Mouse (Mus musculus): ENCODE measurements at regions not wholly inside any gene's neighbourhood (a gene's known extent, or its start where the extent isn't known, plus 50 kb on each side); places are given as distances from the start of the nearest gene placed in this dataset.
"Not testable (repeated sequence)": the region's sequence is repeated elsewhere in the genome, so short reads cannot be mapped to it uniquely, and the experiment has no call there.

DNA sequence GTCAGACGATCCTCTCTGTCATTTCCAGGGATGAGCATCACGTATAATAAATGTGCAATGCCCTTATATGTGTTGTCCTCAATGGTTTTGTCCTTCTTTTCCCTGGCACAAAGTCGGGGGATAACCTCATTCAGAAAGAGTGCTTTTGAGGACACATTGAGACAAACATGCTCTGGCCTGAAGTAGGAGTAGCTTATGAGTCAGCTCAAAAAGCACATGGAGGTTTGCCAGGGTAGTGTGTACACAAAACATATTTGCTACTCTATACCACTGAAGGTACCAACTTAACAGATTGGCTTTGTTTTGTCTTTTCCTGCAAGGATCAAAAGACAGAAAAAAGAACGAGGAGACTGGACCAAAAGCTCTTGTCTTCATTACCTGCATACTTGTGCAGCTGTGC lies 682.1 kb upstream of the Grid2 start:
- DNase-seq = no peak

DNA sequence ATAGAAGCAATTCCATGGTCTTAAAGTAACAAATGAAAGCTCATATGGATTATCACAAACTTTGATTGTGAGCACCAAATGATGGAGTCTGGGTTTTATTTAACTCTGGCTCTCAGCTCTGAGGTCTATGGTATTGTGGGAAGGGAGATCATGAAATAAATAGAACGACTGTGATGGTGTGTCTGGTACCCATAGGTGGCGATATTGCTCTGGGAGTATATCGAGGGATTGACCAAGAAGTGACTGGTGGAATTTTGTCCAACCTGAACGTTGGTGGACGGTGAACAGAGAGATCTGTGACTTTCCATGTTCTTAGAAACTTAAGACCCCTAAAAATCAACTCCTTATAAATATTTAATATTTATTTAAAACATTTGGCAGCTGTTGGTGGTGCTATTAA lies 679.5 kb upstream of the Grid2 start:
- peak; percentile 44 for DNase-seq

DNA sequence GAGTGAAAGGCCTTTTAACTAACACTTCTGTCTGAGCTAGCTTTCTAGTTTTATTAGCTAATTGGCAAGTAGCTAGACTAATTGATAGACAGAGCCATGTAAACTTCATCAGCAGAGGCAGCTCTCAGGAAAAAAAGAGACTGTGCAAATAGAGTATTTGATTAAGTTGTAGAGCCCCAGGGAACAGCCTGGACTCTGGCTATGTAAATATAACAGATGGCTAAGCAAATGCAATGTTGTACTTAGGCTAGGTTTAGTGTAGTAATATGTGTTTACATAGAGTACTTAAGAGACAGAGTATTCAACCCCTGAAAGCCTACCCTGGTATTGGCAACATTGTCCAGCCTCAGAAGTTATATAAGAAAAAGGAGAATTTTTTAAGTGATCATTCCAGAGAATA lies 635.1 kb upstream of the Grid2 start:
- no peak for DNase-seq

DNA sequence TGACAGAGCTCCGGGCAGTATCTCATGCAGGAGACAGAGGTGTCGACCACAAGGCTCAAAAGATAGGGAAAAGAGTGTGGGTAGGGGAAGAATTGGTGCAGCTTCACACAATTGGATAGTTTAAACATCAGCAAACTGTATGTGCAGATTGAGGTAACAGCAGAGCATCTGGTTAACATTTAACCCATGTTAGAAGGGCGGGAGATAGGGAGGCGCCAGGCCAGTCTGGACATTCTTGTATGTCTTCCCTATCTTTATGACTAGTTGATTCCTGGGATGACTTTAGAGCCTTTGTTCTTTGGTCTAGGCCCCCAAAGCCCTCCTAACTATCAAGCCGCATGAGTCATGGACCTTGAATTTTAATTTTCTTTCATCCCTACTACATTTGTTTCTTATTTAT lies 587.6 kb upstream of the Grid2 start:
- DNase-seq = not testable (repeated sequence)

DNA sequence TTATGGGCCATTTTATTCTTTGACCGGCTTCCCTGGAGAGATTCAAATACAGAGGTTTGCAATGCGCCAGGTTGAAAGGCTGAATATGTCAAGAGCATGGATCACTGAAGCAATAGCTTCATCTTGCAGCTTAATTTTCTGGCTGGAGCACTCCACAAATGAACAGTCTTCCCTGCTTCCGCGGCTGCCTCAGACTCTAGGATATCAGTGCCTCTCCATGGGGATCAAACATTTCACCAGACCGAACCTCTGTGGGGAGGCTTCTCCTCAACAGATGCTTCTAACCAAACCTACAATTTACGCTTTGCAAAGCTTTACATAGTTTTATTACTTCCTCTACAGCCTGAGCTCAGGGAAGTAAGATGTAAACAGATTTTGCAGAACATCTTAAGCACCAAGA lies 537.3 kb upstream of the Grid2 start:
- DNase-seq = no peak

DNA sequence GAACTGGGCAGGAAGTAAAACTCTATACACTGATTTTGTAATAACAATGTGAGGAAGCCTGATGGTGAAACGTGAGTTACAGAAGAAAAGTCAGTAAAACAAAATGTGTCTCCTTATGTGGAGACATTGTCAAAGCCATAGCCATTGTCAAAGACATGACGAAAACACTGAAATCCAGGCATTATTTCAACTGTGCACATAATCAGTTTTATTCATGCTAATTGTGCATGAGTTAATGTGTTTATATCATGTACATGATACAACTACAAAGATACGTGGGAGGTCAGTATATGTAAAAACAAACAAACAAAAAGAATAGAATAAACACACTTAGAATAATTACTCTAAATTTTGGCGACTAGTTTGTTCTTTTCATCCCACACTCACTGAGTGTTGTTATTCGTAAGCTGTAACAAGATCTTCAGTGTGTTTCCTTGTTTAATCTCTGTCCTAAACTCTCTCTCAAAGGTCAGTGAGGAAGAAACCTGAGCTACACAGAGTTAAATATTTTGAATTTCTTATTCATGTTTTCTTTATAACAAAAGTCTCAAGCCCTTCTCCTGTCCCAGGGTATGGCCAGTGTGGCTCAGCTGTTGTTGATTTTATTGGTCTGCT lies 536.0 kb upstream of the Grid2 start:
- no peak for DNase-seq
